In genomic region chr2:169006549-169006948, GRCm38 (mm10) we compare ENCODE assay signal across 26 mouse cellular contexts. TPM values are rescaled to one million over a fixed set of nuclear protein-coding genes. Genes with fewer than 3 reads are reported as not detected.
DNase-seq lines count a peak whose midpoint lies in the region; ATAC-seq and TF ChIP-seq lines count a peak whose summit lies in the region.
"Had no signal": no experiment of that assay in that cellular context is flagged by ENCODE, and none has a peak within 500 bp of the region (broad histone marks: within the 10 kb centered on the region; RNA-seq: fewer than 3 reads in every experiment).

No protein-coding gene starts in this region.

- DNase-seq in ES-CJ7 (ENCODE audit: low read depth, low spot score) = peak; percentile 94
- DNase-seq in limb, embryonic 10.5 days (ENCODE audit: low spot score) = no peak
- no peak for DNase-seq in adrenal gland, postnatal 4 days (ENCODE audit: low spot score in 2 of 2)
- DNase-seq in hindbrain, embryonic 14.5 days (ENCODE audit: low spot score) = no peak
- DNase-seq: adrenal gland, adult 8-10 months; B cell, adult 2 months; cerebellum, adult 2 months; cerebellum, postnatal 25 days; embryo, embryonic 11 days; gastrocnemius, adult 2 months; heart, postnatal 36 days; lung, adult 18-20 months; lung, postnatal 14 days; thymus, postnatal 14 days had no signal

- H3K9ac ChIP-seq in kidney, embryonic 14.5 days (ENCODE audit: low read depth, low read length) = no peak overlapping the region
- no peak overlapping the region for H3K9ac ChIP-seq in hindbrain, embryonic 14.5 days
- H3K9ac ChIP-seq: embryonic facial prominence, embryonic 13.5 days; forebrain, embryonic 12.5 days; heart, embryonic 15.5 days; hindbrain, embryonic 15.5 days; liver, embryonic 12.5 days; midbrain, embryonic 15.5 days; neural tube, embryonic 13.5 days had no signal

- TF ChIP-seq CTCF in E14TG2a.4 (conservative IDR thresholded peaks at IDR 0.05; ENCODE audit: low read length) = no peak

- no peak for ATAC-seq in kidney, embryonic 14.5 days (ENCODE audit: low FRiP score, low TSS enrichment)
- ATAC-seq in CD4-positive, CD25-positive, alpha-beta regulatory T cell, adult 4 months = no peak
- no peak for ATAC-seq in hindbrain, embryonic 14.5 days (ENCODE audit: low FRiP score)
- ATAC-seq: activated CD4-positive, CD25-positive, alpha-beta regulatory T cell, adult 4 months; liver, embryonic 12.5 days; midbrain, embryonic 15.5 days had no signal

- 62% methylated on average over 10 of the region's 10 CpGs for WGBS in kidney, embryonic 14.5 days
- 89% methylated on average over 10 of the region's 10 CpGs for WGBS in limb, embryonic 10.5 days
- WGBS in hindbrain, embryonic 14.5 days = 80% methylated on average over 10 of the region's 10 CpGs

- H3K4me2 ChIP-seq in kidney, embryonic 14.5 days (replicated peaks; ENCODE audit: low read depth, low read length) = no peak overlapping the region
- H3K4me2 ChIP-seq in hindbrain, embryonic 14.5 days (replicated peaks) = no peak overlapping the region
- H3K4me2 ChIP-seq: embryonic facial prominence, embryonic 13.5 days; forebrain, embryonic 12.5 days; heart, embryonic 15.5 days; hindbrain, embryonic 15.5 days; liver, embryonic 12.5 days; midbrain, embryonic 15.5 days; neural tube, embryonic 13.5 days had no signal

- H3K9me3 ChIP-seq in E14TG2a.4 (ENCODE audit: low read length) = no peaks in the 10 kb centered on the region
- no peaks in the 10 kb centered on the region for H3K9me3 ChIP-seq in kidney, embryonic 14.5 days (ENCODE audit: control insufficient read depth, low read length)
- no peaks in the 10 kb centered on the region for H3K9me3 ChIP-seq in limb, embryonic 10.5 days (replicated peaks)
- no peaks in the 10 kb centered on the region for H3K9me3 ChIP-seq in hindbrain, embryonic 14.5 days (ENCODE audit: control insufficient read depth, low read length)
- H3K9me3 ChIP-seq: embryonic facial prominence, embryonic 13.5 days; forebrain, embryonic 12.5 days; heart, embryonic 15.5 days; hindbrain, embryonic 15.5 days; liver, embryonic 12.5 days; midbrain, embryonic 15.5 days; neural tube, embryonic 13.5 days had no signal

- peaks cover 77% of the 10 kb centered on the region for H3K4me1 ChIP-seq in E14TG2a.4 (replicated peaks; ENCODE audit: low read depth, low read length)
- peaks cover 14% of the 10 kb centered on the region for H3K4me1 ChIP-seq in kidney, embryonic 14.5 days (ENCODE audit: control insufficient read depth, insufficient read depth, low read length)
- peaks cover 62% of the 10 kb centered on the region for H3K4me1 ChIP-seq in limb, embryonic 10.5 days
- H3K4me1 ChIP-seq in hindbrain, embryonic 14.5 days (replicated peaks; ENCODE audit: control insufficient read depth, insufficient read depth, low read length) = peaks cover 27% of the 10 kb centered on the region
- H3K4me1 ChIP-seq: heart, embryonic 15.5 days; liver, embryonic 12.5 days had no signal

- H3K36me3 ChIP-seq in E14TG2a.4 (ENCODE audit: insufficient read depth, low read length) = peaks cover 39% of the 10 kb centered on the region
- no peaks in the 10 kb centered on the region for H3K36me3 ChIP-seq in kidney, embryonic 14.5 days (ENCODE audit: control insufficient read depth, insufficient read depth, low read length)
- H3K36me3 ChIP-seq in limb, embryonic 10.5 days = no peaks in the 10 kb centered on the region
- H3K36me3 ChIP-seq in hindbrain, embryonic 14.5 days (replicated peaks; ENCODE audit: control insufficient read depth, insufficient read depth) = no peaks in the 10 kb centered on the region
- H3K36me3 ChIP-seq: embryonic facial prominence, embryonic 13.5 days; forebrain, embryonic 12.5 days; heart, embryonic 15.5 days; hindbrain, embryonic 15.5 days; liver, embryonic 12.5 days; midbrain, embryonic 15.5 days; neural tube, embryonic 13.5 days had no signal

- H3K4me3 ChIP-seq in E14TG2a.4 (replicated peaks; ENCODE audit: low read length) = peak overlapping the region; percentile 96
- no peak overlapping the region for H3K4me3 ChIP-seq in kidney, embryonic 14.5 days (ENCODE audit: low read length)
- H3K4me3 ChIP-seq in limb, embryonic 10.5 days = no peak overlapping the region
- no peak overlapping the region for H3K4me3 ChIP-seq in hindbrain, embryonic 14.5 days (replicated peaks; ENCODE audit: low read length)
- H3K4me3 ChIP-seq: embryonic facial prominence, embryonic 13.5 days; erythroblast, embryonic 14.5 days; forebrain, embryonic 12.5 days; gastrocnemius, adult 2 months; heart, embryonic 15.5 days; hindbrain, embryonic 15.5 days; liver, embryonic 12.5 days; midbrain, embryonic 15.5 days; neural tube, embryonic 13.5 days had no signal

- H3K27ac ChIP-seq in kidney, embryonic 14.5 days (ENCODE audit: low read depth, low read length) = peak overlapping the region; percentile 37; the same call in 1 of the 2 replicates
- H3K27ac ChIP-seq in limb, embryonic 10.5 days = peak overlapping the region; percentile 84
- H3K27ac ChIP-seq in hindbrain, embryonic 14.5 days = no peak overlapping the region
- H3K27ac ChIP-seq: embryonic facial prominence, embryonic 13.5 days; forebrain, embryonic 12.5 days; gastrocnemius, adult 2 months; heart, embryonic 15.5 days; hindbrain, embryonic 15.5 days; liver, embryonic 12.5 days; midbrain, embryonic 15.5 days; neural tube, embryonic 13.5 days had no signal

- no peaks in the 10 kb centered on the region for H3K27me3 ChIP-seq in E14TG2a.4 (ENCODE audit: insufficient read depth, low read length)
- H3K27me3 ChIP-seq in kidney, embryonic 14.5 days (ENCODE audit: control insufficient read depth, insufficient read depth, low read length) = no peaks in the 10 kb centered on the region
- no peaks in the 10 kb centered on the region for H3K27me3 ChIP-seq in limb, embryonic 10.5 days (ENCODE audit: low read depth, poor library complexity, severe bottlenecking)
- no peaks in the 10 kb centered on the region for H3K27me3 ChIP-seq in hindbrain, embryonic 14.5 days (ENCODE audit: control insufficient read depth, insufficient read depth, low read length)
- H3K27me3 ChIP-seq: embryonic facial prominence, embryonic 13.5 days; forebrain, embryonic 12.5 days; heart, embryonic 15.5 days; hindbrain, embryonic 15.5 days; midbrain, embryonic 15.5 days; neural tube, embryonic 13.5 days had no signal

RNA-seq across cellular contexts. Expression of gene Zfp64, which starts 51.2 kb away (rescaled TPM):
- 23.0 and 27.8 TPM in 2 replicates for polyA plus RNA-seq in kidney, embryonic 14.5 days (2014; fragmentation: Nextera tagmentation; extraction: Ambion mirVana)
- polyA plus RNA-seq in limb, embryonic 10.5 days (2016; fragmentation: Nextera tagmentation; extraction: Ambion mirVana) = 40.4 and 44.3 TPM in 2 replicates
- 10 to 100 TPM; 25.7 to 26.1 TPM for total RNA-seq in adrenal gland, postnatal 4 days (2021)
- polyA plus RNA-seq in CD4-positive, CD25-positive, alpha-beta regulatory T cell, adult 4 months (2017; shearing (Covaris generic)) = 10 to 100 TPM; 26.5 to 40.1 TPM
- 27.3 and 29.7 TPM in 2 replicates for polyA plus RNA-seq in hindbrain, embryonic 14.5 days (2014; fragmentation: Nextera tagmentation; extraction: Ambion mirVana)
